Mouse (Mus musculus): Measurements from ENCODE around the gene Card14.
"Not testable (repeated sequence)": the region's sequence is repeated elsewhere in the genome, so short reads cannot be mapped to it uniquely, and the experiment has no call there.

The Card14 gene

DNA sequence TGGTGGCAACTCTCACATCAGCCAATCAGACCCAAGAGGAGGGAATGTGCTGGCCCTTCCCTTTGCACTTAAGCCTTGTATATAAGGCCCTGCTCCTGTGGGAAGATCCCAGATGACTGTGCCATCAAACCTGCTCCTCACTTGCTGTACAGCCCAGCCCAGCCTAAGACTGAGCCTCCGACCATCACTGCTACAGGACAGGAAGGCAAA, at the start of gene Card14:
Gene Card14 (plus strand): TSS at position 111 of the 210 bp plus-strand sequence.
- no peak for DNase-seq

DNA sequence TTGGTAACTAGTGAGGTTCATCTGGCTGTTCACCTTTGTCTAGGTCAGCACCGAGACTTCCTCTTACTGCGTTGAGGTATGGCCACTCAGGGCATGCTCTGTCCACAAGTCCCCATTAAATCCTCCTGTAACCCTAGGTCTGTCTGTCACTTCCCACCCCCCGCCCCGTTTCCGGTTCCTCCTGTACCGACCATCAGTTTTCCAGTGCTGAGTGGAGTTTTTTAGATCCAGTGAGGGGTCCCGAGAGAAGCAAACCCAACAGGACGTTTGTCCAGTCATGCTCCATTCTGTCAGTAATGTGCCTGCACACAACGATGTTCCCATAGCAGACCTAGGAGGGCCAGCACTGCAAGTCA, 49.4 kb upstream of the Card14 start:
- DNase-seq: peak in 1 of 2 experiments; percentile 5

DNA sequence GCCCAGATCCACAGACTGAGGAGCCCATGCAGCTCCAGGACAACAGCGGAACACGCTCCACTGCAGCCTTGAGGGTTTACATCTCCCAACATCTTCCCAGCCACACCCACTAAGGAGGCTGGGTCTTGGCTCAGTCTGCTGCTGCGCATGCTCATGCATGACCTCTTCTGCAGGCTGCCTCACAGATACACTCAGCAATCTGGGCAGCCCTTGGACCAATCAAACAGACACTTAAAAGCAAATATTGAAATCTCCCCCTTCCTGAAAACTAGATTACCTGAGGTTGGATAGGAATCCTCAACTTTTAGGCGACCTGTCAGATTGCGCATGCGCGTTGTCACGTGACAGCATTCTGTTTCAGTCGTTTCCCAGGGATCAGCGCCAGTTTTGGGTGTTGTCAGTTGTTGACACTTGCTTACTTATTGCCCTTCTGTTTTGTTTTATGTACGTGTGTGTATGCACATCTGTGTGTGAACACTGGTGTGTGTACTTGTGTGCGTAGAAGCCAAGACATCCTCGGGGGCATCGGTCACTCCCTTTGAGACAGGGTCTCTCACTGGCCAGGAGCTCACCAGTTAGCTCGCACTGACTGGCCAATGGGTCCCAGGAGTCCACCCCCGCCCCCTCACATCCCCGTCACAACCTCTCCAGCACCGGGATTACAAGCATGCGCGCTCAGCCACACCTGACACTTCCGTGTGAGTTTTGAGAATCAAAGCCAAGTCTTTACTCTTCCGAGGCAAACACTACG, 48.8 kb upstream of the Card14 start:
- peak; percentile 73 to 79 for DNase-seq

DNA sequence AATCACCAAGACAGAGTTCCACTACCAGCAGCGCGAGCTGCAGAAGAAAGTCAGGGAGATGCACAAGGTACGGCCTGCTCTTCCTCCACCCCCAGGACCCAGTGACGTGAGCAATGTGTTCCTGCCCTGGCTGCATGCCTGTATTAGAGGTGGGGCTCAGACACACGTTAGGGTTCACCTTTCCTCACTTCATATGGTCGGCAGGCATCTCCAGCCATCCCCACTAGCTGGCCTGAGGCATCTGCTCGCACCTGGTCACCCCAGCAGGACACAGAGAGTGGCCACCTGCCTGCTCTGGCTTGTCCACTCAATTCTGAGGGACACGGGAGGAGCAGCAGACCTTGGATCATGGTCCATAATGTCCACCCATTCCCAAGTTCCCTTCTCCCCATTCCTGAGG, 47.6 kb upstream of the Card14 start:
- peak in 1 of 2 experiments; percentile 52 for DNase-seq

DNA sequence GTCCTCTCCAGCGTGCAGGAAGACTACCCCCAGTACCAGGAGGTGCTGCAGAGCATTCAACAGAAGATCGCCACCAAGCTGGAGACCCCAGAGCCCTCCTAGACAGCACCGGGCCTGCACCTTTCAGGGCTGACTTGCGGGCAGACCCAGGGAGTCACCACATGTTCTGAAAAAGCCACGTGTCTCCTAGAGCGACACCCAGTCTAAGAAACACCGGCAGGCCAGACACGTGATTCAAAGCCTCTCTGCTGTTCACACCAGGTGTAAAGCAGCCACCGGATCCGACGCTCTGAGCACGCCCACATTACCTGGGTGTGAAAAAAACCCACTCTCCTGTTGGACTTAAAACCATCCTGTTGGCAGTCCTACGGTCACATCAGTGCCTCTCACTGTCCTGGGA, 43.2 kb upstream of the Card14 start:
- DNase-seq: no peak

DNA sequence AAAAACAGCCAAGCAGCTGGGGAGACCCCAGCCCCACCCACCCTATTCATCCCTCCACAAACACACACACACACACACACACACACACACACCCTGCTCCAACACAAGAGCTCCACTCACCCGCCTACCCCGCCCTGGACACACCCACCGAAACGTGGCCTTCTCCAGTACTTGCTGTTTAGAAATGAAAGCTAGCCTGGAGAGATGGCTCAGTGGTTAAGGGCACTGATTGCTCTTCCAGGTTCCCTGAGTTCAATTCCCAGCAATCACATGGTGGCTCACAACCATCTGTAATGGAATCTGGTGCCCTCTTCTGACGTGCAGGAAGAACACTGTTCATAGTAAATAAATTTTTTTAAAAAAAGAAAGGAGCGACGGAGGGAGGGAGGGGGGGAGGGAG, 41.8 kb upstream of the Card14 start:
- DNase-seq: peak in 1 of 2 experiments; percentile 24

DNA sequence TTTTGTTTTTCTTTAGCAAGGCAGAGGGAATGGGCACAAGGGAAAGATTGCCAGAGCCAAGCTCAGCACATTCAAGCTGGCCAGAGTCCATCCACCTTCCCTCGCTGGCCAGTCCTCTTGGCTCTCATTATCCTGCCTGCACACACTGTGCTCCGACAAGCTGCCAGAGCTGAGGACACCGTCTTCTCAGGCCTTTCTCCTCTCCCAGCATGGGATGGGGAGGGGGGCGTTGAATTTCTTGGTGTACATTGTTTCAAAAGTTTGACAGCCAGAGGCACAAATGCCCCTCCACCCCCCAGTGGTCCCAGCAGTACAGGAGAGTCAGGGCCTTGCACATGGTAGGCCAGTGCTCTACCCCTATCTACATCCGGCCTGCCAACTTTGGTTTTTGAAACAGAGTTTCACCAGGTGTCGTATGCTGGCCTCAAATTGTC, 40.3 kb upstream of the Card14 start:
- DNase-seq: peak; percentile 84 to 89

DNA sequence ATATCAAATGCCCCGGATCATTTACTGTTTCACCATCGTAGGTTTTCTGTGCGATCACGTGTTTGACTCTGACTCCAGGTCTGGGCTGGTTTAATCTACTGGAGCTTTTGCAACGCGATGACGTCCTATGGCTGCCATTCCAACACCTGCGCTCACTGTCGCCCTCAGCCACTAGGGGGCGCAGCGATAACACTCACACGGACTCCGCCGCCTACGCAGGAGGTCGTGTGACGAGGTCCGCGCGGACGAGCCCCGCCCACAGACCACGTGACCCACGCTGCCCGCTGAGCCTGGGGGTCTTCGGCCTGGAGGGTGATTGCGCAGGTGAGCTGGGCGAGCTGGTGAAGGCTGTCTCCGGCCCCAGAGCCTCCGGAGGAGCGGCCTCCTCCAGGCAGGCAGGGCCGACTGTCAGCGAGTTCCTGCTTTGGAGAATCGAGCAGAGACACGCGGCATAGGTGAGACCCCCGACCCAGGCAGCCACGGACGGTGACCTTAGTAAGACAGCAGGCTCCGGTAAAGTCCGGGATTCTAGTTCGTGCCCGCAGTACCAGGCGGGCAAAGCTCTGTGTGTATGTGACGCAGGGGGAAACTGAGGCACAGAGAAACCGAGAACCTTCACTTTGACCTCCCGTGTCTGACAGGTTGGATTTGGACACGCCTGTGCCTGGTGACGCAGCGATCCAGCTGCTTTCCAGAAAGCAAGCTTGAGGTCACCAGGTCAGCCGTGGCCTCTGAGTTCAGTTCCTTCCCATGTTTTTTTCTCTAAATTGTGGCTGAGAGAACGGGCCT, 39.6 kb upstream of the Card14 start, which contains the start of gene Gaa:
Gene Gaa (plus strand): TSS at position 120 of the 789 bp plus-strand sequence.
- peak; percentile 98 to 99 for DNase-seq

DNA sequence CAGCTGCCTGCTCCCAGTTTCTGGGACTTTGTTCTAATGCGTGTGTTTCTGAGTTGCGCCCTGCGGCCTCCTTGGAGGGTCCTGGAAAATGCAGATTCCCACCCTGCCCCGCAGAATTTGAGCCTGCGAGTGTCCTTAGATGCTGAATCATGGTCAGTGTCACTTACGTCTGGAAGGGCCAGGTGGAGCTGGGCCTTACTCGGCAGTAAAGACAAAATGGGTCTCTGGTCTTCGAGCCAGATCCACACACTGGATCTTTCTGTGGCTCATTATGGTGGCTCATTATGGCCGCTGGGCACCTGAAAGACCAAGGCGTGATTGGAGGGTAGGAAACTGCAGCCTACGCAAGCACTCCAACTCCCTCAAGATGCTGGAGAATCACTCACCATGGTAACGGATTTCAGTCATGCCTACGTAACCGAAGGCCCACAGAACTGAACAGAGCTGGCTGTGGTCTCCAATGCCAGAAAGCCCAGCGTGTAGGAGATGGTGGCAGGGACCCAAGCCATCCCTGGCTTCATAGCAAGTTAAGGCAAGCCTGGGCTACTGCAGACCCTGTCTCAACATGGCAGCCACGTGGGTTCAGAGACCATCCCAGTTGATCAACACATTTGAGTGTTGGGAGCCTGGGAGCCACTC, 38.9 kb upstream of the Card14 start:
- DNase-seq: peak; percentile 39 to 55

DNA sequence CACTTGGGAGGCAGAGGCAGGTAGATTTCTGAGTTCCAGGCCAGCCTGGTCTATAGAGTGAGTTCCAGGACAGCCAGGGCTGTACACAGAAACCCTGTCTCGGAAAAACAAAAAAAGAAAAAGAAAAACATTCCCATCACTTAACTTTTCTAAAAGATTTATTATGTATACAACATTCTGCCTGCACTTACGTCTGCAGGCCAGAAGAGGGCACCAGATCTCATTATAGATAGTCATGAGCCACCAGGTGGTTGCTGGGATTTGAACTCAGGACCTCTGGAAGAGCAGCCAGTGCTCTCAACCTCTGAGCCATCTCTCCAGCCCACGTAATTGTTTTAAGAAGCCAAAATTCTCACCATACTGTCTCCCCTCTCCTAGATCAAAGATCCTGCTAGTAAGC, 35.1 kb upstream of the Card14 start:
- not testable (repeated sequence) for DNase-seq

DNA sequence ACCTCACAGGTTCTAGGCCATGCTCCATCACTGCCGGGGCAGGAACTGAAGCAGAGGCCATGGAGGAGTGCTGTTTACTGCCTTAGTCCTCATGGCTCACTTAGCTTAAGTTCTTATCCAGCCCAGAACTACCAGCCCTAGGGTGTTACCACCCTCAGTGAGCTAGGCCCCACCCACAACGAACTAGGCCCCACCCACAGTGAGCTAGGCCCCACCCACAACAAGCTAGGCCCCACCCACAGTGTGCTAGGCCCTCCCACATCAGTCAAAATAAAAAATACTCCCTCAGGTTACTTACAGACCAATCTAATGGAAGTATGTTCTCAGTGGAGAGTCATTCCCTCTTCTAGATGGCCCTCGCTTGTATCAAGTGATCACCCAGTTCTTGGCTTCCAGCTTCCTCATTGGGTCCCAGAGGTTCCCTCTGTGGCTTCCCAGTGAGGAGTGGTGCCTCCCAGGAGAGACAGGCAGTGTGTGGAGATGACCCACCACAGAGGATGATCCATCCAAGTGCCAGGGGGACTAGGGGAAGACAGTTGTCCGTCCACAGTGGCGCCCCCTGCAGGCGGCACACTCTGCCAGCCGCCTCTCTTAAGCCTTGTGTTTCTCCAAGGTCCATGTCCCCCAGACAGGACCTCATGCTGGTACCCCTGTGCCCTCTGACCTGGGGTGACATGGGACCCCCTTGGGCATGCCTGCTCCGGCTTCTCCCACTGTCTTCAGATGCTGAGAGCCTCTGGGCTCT, 34.2 kb upstream of the Card14 start:
- no peak for DNase-seq

DNA sequence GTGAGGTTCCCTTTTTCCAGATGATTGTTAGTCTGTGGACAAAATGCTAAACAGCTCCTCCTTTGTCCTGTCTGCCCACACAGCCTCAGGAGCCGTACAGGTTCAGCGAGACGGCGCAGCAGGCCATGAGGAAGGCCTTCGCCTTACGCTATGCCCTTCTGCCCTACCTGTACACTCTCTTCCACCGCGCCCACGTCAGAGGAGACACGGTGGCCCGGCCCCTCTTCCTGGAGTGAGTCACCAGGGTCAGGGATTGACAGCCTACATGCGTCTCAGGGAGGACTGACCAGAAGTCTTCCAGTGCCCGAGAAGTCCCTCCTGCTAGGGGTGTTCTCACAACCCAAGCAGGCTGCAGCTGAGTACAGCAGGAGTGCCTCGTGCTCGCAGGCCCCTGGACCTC, 26.5 kb upstream of the Card14 start:
- DNase-seq: no peak

DNA sequence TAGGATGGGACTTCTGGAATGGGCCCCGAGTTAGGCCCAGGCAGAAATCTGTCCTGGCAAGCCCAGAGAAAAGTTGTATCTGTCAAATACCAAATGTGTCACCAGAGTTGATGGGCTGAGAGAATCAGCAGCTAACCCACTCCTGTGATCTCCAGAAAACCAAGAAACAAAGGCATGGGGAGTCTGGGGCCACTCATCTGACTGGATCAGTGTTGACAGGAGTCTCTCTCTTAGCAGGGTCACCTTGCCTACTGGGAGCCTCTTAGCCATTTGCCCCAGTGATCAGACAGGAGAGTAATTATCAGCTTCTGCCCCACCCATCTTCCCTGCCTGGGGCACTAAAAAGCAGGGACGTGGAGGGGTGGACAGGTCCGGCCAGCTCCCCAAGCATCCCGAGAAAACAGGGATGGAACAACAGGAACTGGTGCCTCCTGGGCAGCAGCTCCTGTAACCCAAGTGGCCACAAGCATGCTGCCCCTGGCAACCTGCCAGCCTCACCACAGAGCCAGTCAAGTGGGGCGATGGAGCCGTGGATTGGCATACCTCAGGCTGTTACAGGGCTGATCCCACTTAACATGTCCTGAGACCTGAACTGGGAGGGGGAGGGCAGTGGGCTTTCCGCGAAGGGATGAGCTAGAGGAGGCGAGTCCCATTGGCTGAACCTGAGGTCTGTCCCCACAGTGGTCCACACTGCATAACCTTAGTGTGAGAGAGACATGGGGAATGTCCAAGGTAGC, 21.6 kb upstream of the Card14 start:
- peak; percentile 55 to 72 for DNase-seq

DNA sequence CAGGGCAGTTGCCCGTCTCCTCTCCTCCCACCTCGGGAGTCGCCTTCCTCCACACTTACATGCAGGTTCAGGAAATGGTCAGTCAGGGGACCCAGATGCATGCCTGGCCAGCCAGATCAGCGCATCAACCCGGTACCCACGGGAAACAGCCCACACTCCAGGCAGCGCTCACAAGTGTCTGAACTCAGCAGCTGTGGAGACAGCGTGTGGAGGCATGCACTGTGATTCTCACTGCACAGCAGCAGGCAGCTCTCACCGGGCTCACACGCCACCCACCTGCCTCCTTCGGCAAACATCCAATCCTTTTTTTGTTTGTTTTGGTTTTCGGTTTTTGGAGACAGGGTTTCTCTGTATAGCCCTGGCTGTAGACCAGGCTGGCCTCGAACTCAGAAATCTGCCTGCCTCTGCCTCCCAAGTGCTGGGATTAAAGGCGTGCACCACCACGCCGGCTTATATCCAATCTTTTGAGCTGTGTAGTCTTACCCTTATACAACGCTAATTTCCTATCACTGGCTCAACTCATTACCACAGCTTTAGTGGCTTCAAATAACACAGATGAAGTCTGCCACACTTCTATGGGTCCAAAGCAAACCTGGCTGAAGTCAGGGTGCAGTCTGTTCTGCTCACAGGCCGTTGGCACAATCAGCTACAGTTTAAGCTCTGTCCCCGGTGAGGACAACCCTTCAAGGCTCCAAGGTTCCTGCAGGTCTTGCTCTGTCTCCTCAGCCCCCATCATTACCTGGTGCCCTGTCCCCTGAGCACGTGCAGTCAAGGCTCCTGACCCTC, 20.2 kb upstream of the Card14 start:
- DNase-seq: peak; percentile 48 to 57

DNA sequence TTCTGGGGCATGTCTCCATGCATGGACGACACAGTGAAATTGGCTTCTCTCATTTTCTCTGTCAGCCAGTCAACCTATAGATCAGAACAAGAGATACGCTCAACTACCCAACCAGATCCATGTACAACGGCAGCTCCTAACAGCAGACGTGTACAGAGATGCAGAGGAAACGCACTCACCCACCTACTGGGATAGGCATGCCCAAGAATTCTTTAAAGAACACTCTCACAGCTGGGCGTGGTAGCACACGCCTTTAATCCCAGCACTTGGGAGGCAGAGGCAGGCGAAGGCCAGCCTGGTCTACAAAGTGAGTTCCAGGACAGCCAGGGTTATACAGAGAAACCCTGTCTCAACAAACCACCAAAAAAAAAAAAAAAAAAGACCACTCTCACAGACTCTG, 14.7 kb upstream of the Card14 start:
- DNase-seq: not testable (repeated sequence)

DNA sequence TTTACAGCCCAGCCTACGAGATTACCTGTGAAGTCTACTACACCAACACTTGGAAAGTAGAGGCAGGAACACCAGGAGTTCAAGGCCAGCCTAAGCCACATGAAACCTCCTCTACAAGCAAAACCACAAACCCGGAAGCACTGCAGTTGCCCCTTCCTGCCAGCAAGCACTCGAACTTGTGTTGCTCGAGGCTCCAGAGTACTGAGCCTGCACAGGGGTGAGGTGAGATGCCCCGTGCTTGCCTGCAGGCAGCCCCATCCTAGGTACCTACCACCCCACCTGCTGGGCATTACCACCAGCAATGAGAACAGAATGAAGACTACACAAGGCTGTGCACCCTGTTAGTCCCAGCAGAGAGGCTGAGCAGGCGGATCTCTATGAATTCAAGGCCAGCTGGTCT, 9.6 kb upstream of the Card14 start:
- no peak for DNase-seq

DNA sequence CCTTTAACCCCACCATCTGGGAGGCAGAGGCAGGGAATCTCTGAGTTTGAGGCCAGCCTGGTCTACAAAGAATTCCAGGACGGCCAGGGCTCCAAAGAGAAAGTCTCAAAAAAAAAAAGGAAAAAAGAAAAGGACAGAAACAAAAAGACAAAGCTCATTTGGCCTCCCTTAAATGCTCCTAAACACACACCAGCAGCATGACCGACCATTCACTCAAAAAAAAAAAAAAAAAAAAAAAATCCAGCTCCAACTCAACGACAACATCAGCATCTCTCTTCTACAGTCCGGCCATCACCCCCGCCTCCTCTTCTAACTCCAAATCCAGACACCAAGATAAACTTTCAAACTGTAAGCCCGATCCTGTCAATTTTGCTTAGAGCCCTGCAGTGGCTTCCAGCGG, 8.7 kb upstream of the Card14 start:
- DNase-seq: no peak

DNA sequence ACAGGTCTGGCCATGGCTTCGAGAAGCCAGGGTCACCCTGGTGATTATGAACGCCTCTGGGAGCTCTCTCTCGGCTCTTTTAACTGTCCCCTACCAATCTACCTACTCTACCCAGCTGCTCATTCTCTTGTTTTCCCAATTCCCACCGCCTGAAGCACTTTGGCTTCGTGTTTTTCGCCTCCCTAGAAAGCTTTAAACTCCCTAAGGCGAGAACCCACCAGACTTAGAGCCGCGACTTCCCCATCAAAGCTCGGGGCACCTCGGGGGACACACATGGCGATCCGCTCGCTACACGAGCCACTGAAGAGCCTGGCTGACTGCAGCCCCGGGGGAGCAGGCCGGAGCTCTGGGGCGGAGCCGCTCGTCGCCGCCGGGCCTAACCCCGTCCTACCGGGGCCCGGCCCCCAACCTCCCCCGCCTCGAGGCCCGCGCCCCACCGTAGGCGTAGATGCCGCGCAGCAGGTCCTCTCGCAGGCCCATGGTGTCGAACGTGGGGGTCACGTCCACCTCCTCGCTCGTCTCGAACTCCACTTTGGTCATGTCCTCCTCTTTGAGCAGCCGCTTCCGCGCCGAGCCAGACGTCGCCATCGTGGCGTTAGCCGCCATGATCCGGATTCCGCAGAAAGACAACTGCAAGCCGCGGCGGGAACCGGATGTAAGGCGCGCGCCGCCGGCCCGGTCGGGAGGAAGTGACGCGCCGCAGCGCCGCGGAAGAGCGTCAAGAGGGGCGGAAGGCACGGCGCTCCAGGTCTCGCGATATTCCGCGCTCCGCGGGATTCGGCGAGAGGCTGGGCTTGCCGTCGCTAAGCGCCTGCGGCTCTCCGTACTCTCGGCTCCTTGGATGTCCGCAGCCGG, 8.0 kb upstream of the Card14 start, which contains the start of gene Eif4a3:
Gene Eif4a3 (minus strand): TSS at position 699 of the 855 bp plus-strand sequence.
- peak; percentile 99 for DNase-seq

DNA sequence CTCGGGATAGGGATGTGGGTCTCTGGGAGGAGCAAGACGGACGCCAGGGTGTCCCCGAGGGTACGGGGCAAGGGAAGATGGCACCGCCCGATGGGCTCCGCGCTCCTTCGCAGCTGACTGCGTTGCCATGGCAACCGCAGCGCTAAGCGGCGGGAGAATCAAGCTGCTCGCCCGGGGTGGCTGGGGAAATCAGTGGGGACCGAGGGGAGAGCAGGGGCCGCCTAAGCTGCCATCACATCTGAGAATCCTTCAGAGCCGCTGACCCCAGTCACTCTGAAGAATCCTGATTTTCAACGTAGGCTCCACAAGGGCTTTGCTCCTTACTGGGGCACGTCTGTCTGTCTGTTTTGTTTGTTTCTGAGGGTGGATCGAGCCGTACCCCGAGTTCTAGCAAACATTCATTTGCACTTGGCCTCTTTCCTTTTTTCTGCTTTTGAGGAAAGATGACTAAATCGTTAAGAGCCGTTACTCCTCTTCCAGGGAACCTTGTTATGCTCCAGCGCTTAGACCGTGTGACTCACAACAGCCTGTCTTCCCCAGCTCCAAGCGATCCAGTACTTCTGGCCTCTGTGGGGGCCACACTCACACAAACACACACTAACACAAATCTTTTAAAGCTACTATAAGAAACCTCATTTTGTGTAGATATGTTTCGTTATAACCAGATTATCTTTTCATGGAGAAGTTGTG, 7.2 kb upstream of the Card14 start:
- no peak for DNase-seq

DNA sequence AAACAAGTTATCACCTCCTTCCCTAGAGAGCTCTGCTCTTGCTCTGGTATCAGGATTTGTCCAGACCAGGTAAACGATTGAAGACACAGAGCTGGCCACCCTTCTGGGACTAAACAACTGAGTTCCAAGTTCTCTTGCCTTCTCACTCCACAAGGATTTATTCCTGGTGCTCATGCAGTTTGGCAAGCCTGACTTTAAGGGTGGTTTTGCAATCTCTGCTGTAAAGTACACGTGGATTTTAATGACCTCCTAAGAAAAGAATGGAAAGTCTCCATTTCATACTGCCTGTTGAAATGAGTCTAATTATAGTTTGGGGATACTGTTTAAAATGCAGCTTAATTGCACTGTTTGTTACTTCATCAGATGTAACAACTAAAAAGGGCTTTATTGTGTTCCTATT, 6.6 kb upstream of the Card14 start:
- DNase-seq: no peak

Measured in cerebellum, postnatal 25 days (tissue).